Mouse (Mus musculus) spleen, postnatal 14 days (tissue): ENCODE measurements around the gene Me1.

ENCODE experiments used
- DNase-seq, 2 experiments: peaks; one replicate each; pipeline ENCODE4 v3.0.0; 2021 to 2022; ENCODE audit warnings: low spot score in 2 of 2

Me1 gene

DNA sequence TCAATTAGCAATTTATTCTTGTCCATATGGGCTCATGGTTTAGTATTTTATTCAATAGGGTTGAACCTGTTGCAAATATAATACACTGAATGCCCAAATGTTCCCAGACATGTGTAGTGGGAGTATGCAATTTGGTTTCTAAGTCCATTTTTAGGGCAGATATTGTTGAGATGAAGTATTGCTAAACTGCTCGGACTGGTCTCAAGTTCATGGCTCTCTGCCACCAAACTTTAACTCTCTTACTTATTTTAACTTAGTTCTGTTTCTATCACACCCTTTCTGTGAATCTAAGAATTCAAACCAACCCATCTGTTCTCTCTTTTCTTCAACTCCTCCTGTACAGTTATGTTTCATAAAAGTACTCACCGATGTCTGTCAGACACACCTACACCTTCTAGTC is 35.4 kb downstream of the Me1 start:
- no peak for DNase-seq

DNA sequence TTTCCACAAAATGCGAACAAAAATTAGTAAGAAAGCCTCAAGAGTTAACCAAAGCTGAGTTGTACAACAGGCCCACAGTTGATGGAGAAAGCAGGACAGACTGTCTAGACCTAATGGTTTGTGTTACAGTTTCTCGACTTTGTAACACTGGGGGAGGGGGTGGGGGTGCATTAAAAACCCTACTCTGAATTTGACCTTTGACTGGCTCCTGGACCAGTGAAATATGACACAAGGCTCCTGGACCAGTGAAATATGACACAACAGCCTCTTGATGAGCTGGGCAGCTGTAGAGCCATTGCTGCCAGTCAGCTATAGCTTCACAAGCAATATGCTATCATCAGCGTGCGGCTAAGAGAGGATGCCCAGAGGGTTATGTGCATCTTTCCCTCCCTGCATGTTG is 37.4 kb downstream of the Me1 start:
- DNase-seq = no peak

DNA sequence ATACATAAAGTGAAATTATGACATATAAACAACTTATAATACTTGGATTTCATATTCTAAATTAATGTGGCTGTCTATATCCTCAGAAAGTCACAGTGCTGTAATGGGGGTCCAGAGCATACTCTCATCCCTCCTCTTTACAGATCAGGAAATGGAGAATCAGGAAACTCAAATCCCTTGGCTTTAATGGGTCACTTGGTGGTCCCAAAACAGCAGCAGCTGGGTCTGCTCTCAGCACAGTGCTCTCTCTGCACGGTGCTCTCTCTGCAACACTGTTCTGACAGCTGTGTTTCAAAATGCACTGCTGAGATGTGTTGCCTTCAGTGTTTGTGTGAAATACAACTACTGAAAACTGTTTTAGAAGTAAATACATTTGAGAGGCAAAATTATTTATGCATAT is 43.6 kb downstream of the Me1 start:
- DNase-seq = no peak

- no peak for DNase-seq
Measured at GRCm38 (mm10) chr9:86651254-86651653, 44.5 kb downstream of the Me1 start.

DNA sequence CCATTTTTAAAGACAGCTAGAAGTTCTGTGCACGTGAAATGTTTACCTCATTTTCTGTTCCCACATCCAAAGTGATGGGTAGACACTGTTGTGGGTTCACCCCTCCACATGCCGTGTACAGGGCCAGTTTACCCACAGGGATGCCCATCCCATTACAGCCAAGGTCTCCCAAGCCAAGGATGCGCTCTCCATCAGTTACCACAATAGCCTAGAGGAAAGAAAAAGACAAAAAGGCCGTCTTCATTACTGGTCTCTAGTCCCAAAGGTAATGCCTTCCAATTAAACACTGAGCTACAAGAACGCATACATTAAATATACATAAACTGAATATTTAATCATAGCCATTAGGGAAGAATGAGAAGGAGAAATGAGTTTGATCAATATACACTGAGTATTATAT is 44.9 kb downstream of the Me1 start:
- DNase-seq = no peak

DNA sequence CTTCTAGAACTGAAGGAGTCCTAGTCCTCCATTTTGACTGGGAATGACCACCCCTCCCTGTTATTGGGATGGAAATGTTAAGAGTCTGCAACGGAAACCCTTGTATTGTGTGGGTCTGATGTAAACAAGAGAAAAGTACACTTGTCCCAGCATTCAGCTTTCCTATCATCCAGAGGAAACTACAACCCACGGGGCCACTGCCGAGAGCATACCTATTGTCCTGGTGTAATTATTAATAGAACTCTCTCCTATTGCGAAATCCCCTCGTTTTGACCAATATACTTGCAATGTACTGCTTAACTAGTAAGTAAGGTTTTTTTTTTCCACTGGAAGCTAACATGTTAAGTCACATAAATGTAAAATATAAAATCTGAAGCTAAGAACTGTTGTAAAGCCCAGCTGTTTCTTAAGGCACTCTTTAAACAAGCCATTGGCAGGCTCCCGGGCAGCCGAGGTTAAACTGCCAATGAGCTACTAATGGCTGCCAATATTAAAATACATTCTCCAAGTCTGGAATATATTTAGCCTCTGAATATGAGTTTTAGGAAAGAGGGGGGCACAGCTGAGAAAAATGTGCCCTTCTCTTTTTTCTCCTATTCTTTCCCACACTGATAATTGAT is 47.7 kb downstream of the Me1 start:
- DNase-seq = no peak

DNA sequence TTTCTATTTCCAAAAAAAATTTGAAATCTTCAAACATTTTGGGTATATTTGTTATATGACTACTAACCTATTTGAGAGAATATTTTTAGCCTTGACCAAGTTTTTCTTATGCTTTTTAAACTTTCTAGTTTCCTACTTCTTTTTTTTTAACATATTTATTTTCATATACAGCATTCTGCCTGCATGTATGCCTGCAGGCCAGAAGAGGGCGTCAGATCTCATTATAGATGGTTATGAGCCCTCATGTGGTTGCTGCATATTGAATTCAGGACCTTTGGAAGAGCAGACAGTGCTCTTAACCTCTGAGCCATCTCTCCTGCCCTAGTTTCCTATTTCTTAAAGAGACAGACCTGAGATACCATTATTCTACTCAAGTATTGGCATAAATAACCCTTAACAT is 48.9 kb downstream of the Me1 start:
- DNase-seq = no peak

DNA sequence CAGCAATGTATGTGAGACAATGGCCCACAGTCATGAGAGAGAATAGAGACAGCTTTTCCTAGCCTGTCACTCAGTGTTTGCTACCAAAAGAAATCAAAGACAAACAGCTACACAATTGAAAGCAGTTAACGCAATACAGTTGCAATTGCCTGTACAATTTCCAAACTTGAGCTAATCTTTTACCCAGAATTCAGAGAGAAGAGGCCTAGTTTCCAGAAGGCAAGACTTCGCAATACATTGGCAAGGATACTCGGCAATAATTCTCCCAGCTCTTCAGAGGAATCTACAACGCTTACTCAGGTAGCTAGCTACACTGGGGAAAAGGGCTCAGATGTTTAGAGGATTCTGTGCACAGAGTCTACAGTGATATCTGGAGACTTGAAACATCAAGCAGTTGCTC is 52.3 kb downstream of the Me1 start:
- DNase-seq = no peak

DNA sequence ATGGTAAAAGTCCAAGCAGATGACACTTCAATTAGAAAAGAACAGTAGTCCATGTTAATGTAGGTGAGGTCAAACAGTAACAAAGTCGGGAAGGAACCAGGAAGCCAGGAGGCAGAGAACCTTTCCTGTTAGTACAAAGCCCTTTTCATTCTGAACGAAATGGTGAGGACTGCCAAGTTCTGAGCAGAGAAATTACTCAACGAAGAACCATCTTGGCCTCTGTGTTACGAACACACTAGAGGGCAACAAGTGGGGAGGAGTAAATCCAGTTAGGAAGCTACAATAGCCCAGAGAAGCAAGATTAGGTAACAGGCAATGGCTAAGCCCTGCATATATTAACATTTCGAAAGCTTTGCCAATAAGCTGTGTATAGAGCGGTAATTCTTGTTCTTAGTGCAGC is 57.0 kb downstream of the Me1 start:
- no peak for DNase-seq

DNA sequence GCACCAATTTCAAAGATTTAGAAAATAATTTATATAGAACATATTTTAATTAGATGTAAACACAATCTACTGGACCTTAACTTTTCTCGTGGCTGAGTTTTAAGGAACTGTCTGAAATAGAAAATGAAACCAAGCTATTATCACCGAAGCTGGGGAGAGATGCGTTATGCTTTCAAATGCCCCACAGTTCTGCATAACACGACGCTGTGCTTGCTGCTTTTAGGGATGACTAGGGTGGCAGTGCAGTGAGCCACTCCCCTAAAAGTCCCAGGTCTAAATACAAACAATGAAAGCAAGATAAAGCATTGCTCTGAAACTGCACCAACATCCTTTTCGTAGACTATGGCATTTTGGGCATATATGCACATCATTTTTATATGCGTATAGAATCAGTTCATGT is 64.6 kb downstream of the Me1 start:
- DNase-seq = no peak

GRCm38 (mm10) chr9:86630352-86630931 is 65.3 kb downstream of the Me1 start:
- no peak for DNase-seq

DNA sequence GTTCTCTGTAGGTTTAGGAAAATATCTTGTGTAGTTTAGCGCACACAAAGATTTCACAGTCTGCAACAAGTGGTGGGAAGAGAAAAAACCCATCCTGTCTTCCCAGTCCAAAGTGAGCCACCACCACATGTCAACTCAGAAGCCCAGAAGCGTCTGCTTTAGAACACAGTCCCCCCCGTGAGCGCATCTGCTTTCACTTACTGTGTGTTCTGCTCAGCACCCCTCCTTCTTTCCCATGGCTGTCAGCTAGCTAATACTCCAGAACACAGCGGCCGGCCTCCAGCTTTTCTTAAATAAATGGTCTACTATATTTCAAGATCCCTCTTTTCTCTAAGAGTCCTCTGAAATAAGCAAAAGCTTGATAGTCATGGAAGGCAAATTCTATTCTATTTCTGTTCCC is 66.4 kb downstream of the Me1 start:
- no peak for DNase-seq

DNA sequence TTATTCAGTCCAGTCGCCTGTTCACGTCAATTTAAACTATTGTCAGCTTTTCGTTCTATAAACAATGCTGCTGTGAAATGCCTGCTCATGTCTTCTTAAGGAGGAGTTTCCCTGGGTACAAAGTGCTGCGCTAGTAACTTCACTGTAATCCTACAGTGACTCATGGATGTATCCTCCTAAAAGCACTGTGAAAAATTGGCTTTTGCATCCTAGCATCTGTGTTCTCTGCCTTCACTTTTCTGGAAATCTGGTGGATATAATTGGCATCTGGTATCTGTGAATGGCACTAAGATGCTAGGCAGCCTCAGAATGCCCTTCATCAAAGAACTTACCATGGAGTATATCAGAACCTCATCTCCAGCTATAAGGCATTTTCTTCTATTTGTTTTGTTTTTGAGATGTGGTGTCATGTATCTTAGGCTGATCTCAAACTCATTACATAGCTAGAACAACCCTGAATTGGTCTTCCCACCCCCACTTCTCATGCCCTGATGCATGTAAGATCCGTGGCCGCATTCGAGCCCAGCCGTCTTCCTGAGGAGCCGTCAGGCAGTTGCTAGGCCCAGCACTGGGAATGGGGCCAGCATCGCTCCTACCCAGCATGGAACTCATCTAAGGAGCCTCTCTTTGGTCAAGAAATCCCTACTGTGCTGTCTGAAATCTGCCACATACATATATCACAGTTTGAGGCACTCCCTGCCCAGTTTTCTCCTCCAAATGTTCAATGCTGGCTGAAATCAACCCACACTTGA is 67.8 kb downstream of the Me1 start:
- no peak for DNase-seq

DNA sequence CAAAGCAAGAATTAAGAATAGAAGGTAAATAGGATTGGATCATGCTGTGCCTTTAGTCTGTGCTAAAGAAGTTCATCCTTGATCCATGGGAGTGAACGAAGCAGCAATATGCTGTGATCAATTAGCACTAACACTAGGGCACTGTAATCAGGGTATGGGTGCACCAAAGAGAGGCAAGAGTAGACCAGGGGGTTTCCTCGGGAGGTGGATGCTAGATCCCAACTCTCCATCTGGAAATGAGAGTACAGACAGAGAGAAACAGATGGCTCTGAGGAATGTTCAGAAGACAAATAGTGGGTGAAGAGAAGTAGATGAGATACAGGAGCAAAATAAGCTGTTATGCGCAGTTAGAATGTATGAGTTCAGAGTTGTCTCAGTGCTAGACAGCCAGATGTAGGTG is 68.8 kb downstream of the Me1 start:
- no peak for DNase-seq

DNA sequence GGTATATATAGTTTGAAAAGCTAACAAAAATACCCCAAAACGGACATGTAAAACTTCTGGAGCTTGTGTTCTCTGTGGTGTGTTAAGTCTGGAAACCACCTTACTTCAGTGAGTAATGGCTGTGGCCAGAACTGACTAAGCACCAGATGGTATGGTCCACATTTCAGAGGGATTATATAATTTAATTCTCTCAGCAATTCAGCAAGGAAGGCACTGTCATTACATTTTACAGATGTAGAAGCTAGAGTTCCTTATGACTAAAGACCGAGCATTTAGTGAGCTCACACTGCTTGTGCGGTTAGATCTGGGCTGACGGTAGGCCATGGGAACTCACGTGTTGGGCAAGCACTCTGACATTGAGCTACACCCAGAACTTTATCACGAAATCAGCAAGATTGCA is 71.0 kb downstream of the Me1 start:
- DNase-seq = no peak

DNA sequence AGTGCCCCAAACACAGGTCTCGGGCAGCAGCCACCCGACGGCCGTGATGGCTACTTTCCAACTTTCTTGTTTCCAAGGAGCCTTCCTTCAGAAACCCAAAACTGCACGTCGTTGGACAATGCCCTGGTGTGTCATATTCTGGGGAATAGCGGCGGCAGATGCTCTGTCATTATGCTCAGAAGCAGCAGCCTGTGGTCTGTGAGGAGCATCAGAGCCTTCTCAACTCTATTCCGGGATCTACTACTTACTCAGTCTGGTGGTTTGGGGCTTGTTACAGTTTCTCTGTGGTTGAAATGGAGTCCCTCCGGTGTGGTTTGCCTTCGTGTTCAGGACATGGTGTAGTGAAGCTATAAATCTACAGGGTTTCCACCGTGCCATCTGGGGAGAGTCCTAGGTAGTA is 71.7 kb downstream of the Me1 start:
- DNase-seq = no peak

DNA sequence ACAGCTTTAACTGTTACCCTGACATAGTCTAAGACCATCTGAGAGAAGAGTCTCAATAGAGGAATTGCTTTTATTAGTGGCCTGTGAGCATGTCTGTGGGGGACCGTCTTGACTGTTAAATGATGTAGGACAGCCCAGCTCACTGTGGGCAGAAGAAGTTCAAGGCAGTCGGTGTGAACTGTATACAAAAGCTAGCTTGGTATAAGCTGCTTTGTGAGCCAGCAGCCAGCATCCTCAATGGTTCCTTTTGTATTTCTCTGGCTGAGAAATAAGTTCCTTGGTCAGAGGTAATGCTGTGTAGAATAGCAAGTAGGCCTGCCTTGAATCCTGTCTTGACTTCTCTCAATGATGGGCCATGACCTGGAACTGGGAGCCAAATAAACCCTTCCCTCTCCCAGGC is 73.7 kb downstream of the Me1 start:
- no peak for DNase-seq

- DNase-seq = no peak
Measured at GRCm38 (mm10) chr9:86619341-86620139, 76.2 kb downstream of the Me1 start.

DNA sequence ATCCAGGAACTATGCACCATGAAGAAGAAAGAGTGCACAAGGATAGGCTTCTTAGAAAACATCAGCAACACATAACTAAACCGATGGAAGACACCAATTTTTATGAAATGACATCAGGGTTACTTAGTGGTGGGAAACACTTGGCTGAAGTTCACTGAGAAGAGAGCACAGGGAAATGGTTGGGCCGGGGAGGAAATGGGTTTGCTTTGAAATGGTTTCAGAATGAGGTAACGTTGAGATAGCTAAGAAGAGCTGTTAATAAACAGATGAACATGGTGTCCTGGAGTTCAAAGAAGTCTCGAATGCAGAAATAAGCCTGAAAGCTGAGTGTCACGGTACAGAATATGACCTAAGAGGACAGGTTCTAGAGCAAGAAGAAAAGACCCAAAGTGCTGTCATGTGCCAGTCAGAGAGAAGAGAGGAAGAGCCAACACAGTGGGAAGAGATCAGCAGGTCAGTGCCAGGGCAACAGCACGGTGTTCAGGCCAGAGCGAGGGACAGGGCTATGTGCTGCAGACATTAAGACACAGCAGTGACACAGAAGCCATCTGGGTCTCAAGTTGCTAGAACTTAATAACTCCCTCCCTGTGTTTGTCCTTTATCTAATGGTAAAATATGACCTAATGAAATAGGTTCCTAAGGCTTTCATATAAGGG is 77.8 kb downstream of the Me1 start:
- no peak for DNase-seq

DNA sequence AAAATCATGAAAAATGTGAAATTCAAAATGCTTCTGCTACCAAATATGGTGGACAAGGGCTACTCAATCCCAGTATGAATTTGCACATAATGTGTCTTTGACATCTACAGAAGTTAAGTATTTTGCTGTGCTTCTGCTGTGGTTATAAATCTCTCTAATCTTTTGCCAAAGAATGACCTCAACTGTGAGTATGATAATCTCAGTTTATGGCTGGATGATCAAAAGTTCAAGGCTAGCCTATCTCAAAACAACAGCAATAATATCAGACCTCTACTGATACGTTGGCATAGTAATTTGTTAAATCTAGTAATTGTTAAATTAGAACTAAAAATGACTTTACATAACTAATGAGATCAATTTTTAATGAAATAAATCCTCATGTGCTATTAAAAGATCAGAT is 80.0 kb downstream of the Me1 start:
- DNase-seq = no peak

DNA sequence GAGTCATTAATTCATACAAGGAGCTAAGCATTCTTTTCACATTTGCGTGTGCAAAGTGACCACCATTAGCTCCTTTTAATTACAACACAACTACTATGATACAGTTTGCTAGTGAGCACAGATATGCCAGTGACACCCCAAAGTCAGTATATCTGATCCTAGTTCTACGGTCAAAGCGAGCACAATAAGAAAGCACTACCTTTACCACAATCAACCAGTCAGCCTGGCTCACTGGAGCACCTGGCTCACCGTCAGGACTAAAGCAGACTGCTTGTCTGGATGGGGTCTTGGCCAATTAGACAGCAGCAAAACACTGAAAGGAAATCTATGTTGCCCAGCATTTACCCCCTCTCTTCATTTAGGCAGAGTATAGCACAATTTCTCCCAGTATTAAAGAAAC is 83.7 kb downstream of the Me1 start:
- DNase-seq = no peak

GRCm38 (mm10) chr9:86605776-86606175 is 90.0 kb downstream of the Me1 start:
- DNase-seq = no peak
